Mouse (Mus musculus) CH12.LX (cell line): ENCODE measurements around the gene Clspn. TPM values are rescaled to one million over a fixed set of nuclear protein-coding genes. Genes with fewer than 3 reads are reported as not detected.

Experiments used
- DNase-seq: peaks from one replicate; pipeline ENCODE4 v3.0.0-alpha.2; 2013; ENCODE audit errors: extremely low read depth
- H3K27ac ChIP-seq: 2 replicates; pipeline ENCODE4 v1.5.1; 2012; ENCODE audit warnings: low read depth, mild to moderate bottlenecking, control low read depth, moderate library complexity; ENCODE audit not compliant: insufficient read depth
- H3K27me3 ChIP-seq: replicated peaks from 2 replicates; pipeline ENCODE3; 2012; ENCODE audit warnings: inconsistent platforms
- H3K36me3 ChIP-seq, 2 experiments: replicated peaks in 1 of 2; 2 replicates each; pipeline versions ENCODE3 to v1.6.1; 2012; ENCODE audit warnings: inconsistent platforms in 1 of 2, low read length in 1 of 2, mild to moderate bottlenecking in 1 of 2, mixed read lengths in 1 of 2, moderate library complexity in 1 of 2; ENCODE audit not compliant: control insufficient read depth in 1 of 2, insufficient read depth in 1 of 2
- H3K4me1 ChIP-seq, 2 experiments: 2 replicates each; pipeline ENCODE4 v1.6.1; 2012; ENCODE audit warnings: inconsistent platforms in 1 of 2, moderate library complexity in 1 of 2; ENCODE audit not compliant: insufficient read depth in 2 of 2, control insufficient read depth in 1 of 2
- H3K4me2 ChIP-seq: 2 replicates; pipeline ENCODE4 v1.6.1; 2012; ENCODE audit warnings: low read depth, mild to moderate bottlenecking, control low read depth; ENCODE audit not compliant: poor library complexity, insufficient read depth, severe bottlenecking
- H3K4me3 ChIP-seq, 3 experiments: fragments of 150-350 bp in 1 of 3; sonication (generic) in 1 of 3; replicated peaks in 1 of 3; 2 replicates each; pipeline versions ENCODE3 to v1.5.1; 2011 to 2012; ENCODE audit warnings: low read depth in 2 of 3, low read length in 2 of 3, mild to moderate bottlenecking in 2 of 3, moderate library complexity in 2 of 3, control low read depth in 1 of 3, improper control_type of control experiment in 1 of 3, inconsistent platforms in 1 of 3, mixed read lengths in 1 of 3; ENCODE audit not compliant: poor library complexity in 1 of 3
- H3K79me2 ChIP-seq: replicated peaks from 2 replicates; pipeline ENCODE4 v1.6.1; 2012; ENCODE audit warnings: mild to moderate bottlenecking, moderate library complexity; ENCODE audit not compliant: control insufficient read depth, poor library complexity, insufficient read depth, severe bottlenecking; ENCODE audit errors: extremely low read depth
- H3K9ac ChIP-seq: 2 replicates; pipeline ENCODE4 v1.6.1; 2012; ENCODE audit warnings: low read depth, mild to moderate bottlenecking, control low read depth, moderate library complexity; ENCODE audit not compliant: insufficient read depth
- H3K9me3 ChIP-seq: replicated peaks from 2 replicates; pipeline ENCODE3; 2012; ENCODE audit warnings: low read length, inconsistent platforms, mixed read lengths
- BHLHE40 ChIP-seq: IDR thresholded peaks from 2 replicates; pipeline ENCODE4 v1.6.1; 2011; ENCODE audit warnings: mild to moderate bottlenecking, low read depth, low read length, improper control_type of control experiment
- CHD1 ChIP-seq: IDR thresholded peaks from 2 replicates; pipeline ENCODE4 v1.6.1; 2012; ENCODE audit warnings: low read depth, low read length, improper control_type of control experiment, inconsistent platforms
- CHD2 ChIP-seq: IDR thresholded peaks from 2 replicates; pipeline ENCODE4 v1.6.1; 2011; ENCODE audit warnings: low read length, improper control_type of control experiment
- CTCF ChIP-seq, 2 experiments: IDR thresholded peaks in 1 of 2; conservative IDR thresholded peaks in 1 of 2; 2 replicates each; pipeline ENCODE4 v1.5.1; 2011 to 2012; ENCODE audit warnings: low read depth in 2 of 2, low read length in 2 of 2, improper control_type of control experiment in 1 of 2, inconsistent platforms in 1 of 2, mild to moderate bottlenecking in 1 of 2, moderate library complexity in 1 of 2
- E2F4 ChIP-seq: IDR thresholded peaks from 2 replicates; pipeline ENCODE4 v1.6.1; 2011; ENCODE audit warnings: low read depth, low read length, improper control_type of control experiment; ENCODE audit not compliant: insufficient replicate concordance
- EP300 ChIP-seq: IDR thresholded peaks from 2 replicates; pipeline ENCODE4 v1.6.1; 2011; ENCODE audit warnings: low read length, improper control_type of control experiment
- GABPA ChIP-seq: IDR thresholded peaks from 2 replicates; pipeline ENCODE4 v1.6.1; 2012; ENCODE audit warnings: low read depth, low read length, improper control_type of control experiment, inconsistent platforms; ENCODE audit not compliant: insufficient replicate concordance
- IRF4 ChIP-seq: IDR thresholded peaks from 2 replicates; pipeline ENCODE4 v1.6.1; 2014; ENCODE audit warnings: low read depth, mild to moderate bottlenecking, inconsistent platforms, low read length, improper control_type of control experiment
- JUND ChIP-seq: conservative IDR thresholded peaks from 2 replicates; pipeline ENCODE4 v1.6.1; 2011; ENCODE audit warnings: low read depth, low read length, improper control_type of control experiment
- KAT2A ChIP-seq: IDR thresholded peaks from 2 replicates; pipeline ENCODE4 v1.6.1; 2012; ENCODE audit warnings: low read length, improper control_type of control experiment, inconsistent platforms; ENCODE audit not compliant: insufficient replicate concordance
- MAFK ChIP-seq: IDR thresholded peaks from 2 replicates; pipeline ENCODE4 v1.6.1; 2011; ENCODE audit warnings: low read length, improper control_type of control experiment; ENCODE audit not compliant: insufficient replicate concordance
- MAX ChIP-seq: IDR thresholded peaks from 2 replicates; pipeline ENCODE4 v1.6.1; 2011; ENCODE audit warnings: low read length, improper control_type of control experiment
- MEF2A ChIP-seq: IDR thresholded peaks from 2 replicates; pipeline ENCODE4 v1.6.1; 2014; ENCODE audit warnings: low read depth, mild to moderate bottlenecking, inconsistent platforms, low read length, improper control_type of control experiment, borderline replicate concordance
- MXI1 ChIP-seq: IDR thresholded peaks from 2 replicates; pipeline ENCODE4 v1.6.1; 2011; ENCODE audit warnings: mild to moderate bottlenecking, low read depth, low read length, improper control_type of control experiment
- MYC ChIP-seq: IDR thresholded peaks from 2 replicates; pipeline ENCODE4 v1.6.1; 2011; ENCODE audit warnings: low read depth, mild to moderate bottlenecking, improper control_type of control experiment, low read length
- NELFE ChIP-seq: IDR thresholded peaks from 2 replicates; pipeline ENCODE4 v1.6.1; 2011; ENCODE audit warnings: low read depth, low read length, improper control_type of control experiment
- NRF1 ChIP-seq: IDR thresholded peaks from 2 replicates; pipeline ENCODE4 v1.6.1; 2014; ENCODE audit warnings: low read depth, mild to moderate bottlenecking, inconsistent platforms, low read length, improper control_type of control experiment, moderate library complexity
- PAX5 ChIP-seq: IDR thresholded peaks from 2 replicates; pipeline ENCODE4 v1.6.1; 2012; ENCODE audit warnings: low read length, inconsistent platforms, mixed read lengths
- POLR2A ChIP-seq: IDR thresholded peaks from 2 replicates; pipeline ENCODE4 v1.6.1; 2011; ENCODE audit warnings: low read depth, mild to moderate bottlenecking, improper control_type of control experiment, low read length
- POLR2AphosphoS2 ChIP-seq: IDR thresholded peaks from 2 replicates; pipeline ENCODE4 v1.6.1; 2011; ENCODE audit warnings: low read depth, low read length, improper control_type of control experiment
- RAD21 ChIP-seq: IDR thresholded peaks from 2 replicates; pipeline ENCODE4 v1.6.1; 2011; ENCODE audit warnings: low read depth, mild to moderate bottlenecking, low read length, improper control_type of control experiment, moderate library complexity
- RCOR1 ChIP-seq: conservative IDR thresholded peaks from 2 replicates; pipeline ENCODE4 v1.6.1; 2012; ENCODE audit warnings: low read depth, mild to moderate bottlenecking, inconsistent platforms, low read length, improper control_type of control experiment
- SIN3A ChIP-seq: IDR thresholded peaks from 2 replicates; pipeline ENCODE4 v1.6.1; 2012; ENCODE audit warnings: low read length, improper control_type of control experiment, inconsistent platforms
- TBP ChIP-seq: conservative IDR thresholded peaks from 2 replicates; pipeline ENCODE4 v1.6.1; 2011; ENCODE audit warnings: low read depth, low read length, improper control_type of control experiment
- TCF12 ChIP-seq: IDR thresholded peaks from 2 replicates; pipeline ENCODE4 v1.6.1; 2014; ENCODE audit warnings: low read depth, mild to moderate bottlenecking, inconsistent platforms, low read length, improper control_type of control experiment
- UBTF ChIP-seq: IDR thresholded peaks from 2 replicates; pipeline ENCODE4 v1.6.1; 2012; ENCODE audit warnings: low read depth, mild to moderate bottlenecking, inconsistent platforms, low read length, improper control_type of control experiment, moderate library complexity
- USF2 ChIP-seq: conservative IDR thresholded peaks from 2 replicates; pipeline ENCODE4 v1.6.1; 2011; ENCODE audit warnings: low read depth, low read length, improper control_type of control experiment
- ZC3H11A ChIP-seq: IDR thresholded peaks from 2 replicates; pipeline ENCODE4 v1.6.1; 2012; ENCODE audit warnings: low read depth, mild to moderate bottlenecking, inconsistent platforms, low read length, improper control_type of control experiment
- ZKSCAN1 ChIP-seq: IDR thresholded peaks from 2 replicates; pipeline ENCODE4 v1.6.1; 2012; ENCODE audit warnings: low read depth, inconsistent platforms, low read length, improper control_type of control experiment, borderline replicate concordance
- ZMIZ1 ChIP-seq: IDR thresholded peaks from 2 replicates; pipeline ENCODE4 v1.6.1; 2012; ENCODE audit warnings: low read depth, mild to moderate bottlenecking, inconsistent platforms, low read length, improper control_type of control experiment
- ZNF384 ChIP-seq: IDR thresholded peaks from 2 replicates; pipeline ENCODE4 v1.6.1; 2012; ENCODE audit warnings: low read depth, low read length, improper control_type of control experiment, inconsistent platforms
- dilution Hi-C: fragments of 300-500 bp; cut with MboI; formaldehyde crosslinking; loops from 2 replicates; pipeline ENCODE4 v1.14.3; 2020; ENCODE audit warnings: low sequenced_read_pairs; ENCODE audit not compliant: extremely low pct_unique_long_range_greater_than_20kb, extremely low pct_ligation_motif_present
- in situ Hi-C: fragments of 300-500 bp; cut with MboI; formaldehyde crosslinking; loops from 3 replicates; pipeline ENCODE4 v1.14.3; 2019; ENCODE audit warnings: low sequenced_read_pairs, low pct_ligation_motif_present, low pct_unique_long_range_greater_than_20kb, mixed read lengths
- polyA plus RNA-seq: library from polyadenylated mRNA; unstranded; fragments of >175 nt; gene quantifications from 2 replicates; pipeline ENCODE4 v1.2.1, GENCODE M21; 2012; ENCODE audit warnings: low read depth; ENCODE audit not compliant: insufficient read length
- total RNA-seq, 2 experiments: library from RNA; depleted of rRNA; stranded (reverse); fragments of 300-350 nt in 1 of 2; fragments of >200 nt in 1 of 2; gene quantifications; 2 replicates each; pipeline ENCODE4 v1.2.3; 2012 to 2014

Gene Clspn
- total and polyA plus RNA-seq, 3 experiments = 25.5 to 90.0 (median 34.9) TPM

- dilution Hi-C loops = no loop called here
- in situ Hi-C loops = loop anchor here (10.0 kb wide), 2 partner anchors 113 to 243 kb away; no protein-coding TSS in a partner anchor
- Histone ChIP-seq H3K27ac (no peak overlapping the region), H3K79me2 (no peaks in the 10 kb centered on the region), H3K27me3 (no peaks in the 10 kb centered on the region), H3K36me3 (peaks cover 0 to 3% of the 10 kb centered on the region in 2 experiments), H3K4me3 (no peak overlapping the region), H3K4me2 (no peak overlapping the region), H3K4me1 (peaks cover 0 to 14% of the 10 kb centered on the region in 2 experiments; a peak in 2 of 4 replicates), H3K9ac (no peak overlapping the region), H3K9me3 (no peaks in the 10 kb centered on the region)
- no peak for TF ChIP-seq EP300
- no peak for TF ChIP-seq JUND
- no peak for TF ChIP-seq POLR2A
- TF ChIP-seq MYC = no peak
- no peak for TF ChIP-seq POLR2AphosphoS2
- TF ChIP-seq CTCF (conservative IDR thresholded peaks at IDR 0.05 in 1 of 2, IDR thresholded peaks at IDR 0.05 in 1 of 2; ENCODE audit: low read depth in 2 of 2, low read length in 2 of 2) = no peak
- TF ChIP-seq NELFE = no peak
- no peak for TF ChIP-seq KAT2A
- TF ChIP-seq MAFK = no peak
- TF ChIP-seq NRF1 = no peak
- no peak for TF ChIP-seq E2F4
- no peak for TF ChIP-seq ZNF384
- TF ChIP-seq USF2 = no peak
- TF ChIP-seq MAX = no peak
- TF ChIP-seq BHLHE40 = no peak
- TF ChIP-seq IRF4 = no peak
- TF ChIP-seq GABPA = no peak
- TF ChIP-seq RAD21 = no peak
- TF ChIP-seq SIN3A = no peak
- TF ChIP-seq ZC3H11A = no peak
- DNase-seq = no peak
Observed at GRCm38 (mm10) chr4:126601597-126602444, 45.1 kb downstream of the Clspn start.

- Histone ChIP-seq H3K9me3 (no peaks in the 10 kb centered on the region), H3K79me2 (no peaks in the 10 kb centered on the region), H3K4me2 (no peak overlapping the region), H3K27ac (no peak overlapping the region), H3K9ac (no peak overlapping the region), H3K4me1 (peaks cover 0 to 14% of the 10 kb centered on the region in 2 experiments; a peak in 2 of 4 replicates), H3K4me3 (no peak overlapping the region), H3K36me3 (peaks cover 0 to 2% of the 10 kb centered on the region in 2 experiments), H3K27me3 (no peaks in the 10 kb centered on the region)
- no peak for DNase-seq
- no peak for TF ChIP-seq SIN3A
- TF ChIP-seq MAX = no peak
- TF ChIP-seq ZKSCAN1 = no peak
- TF ChIP-seq MXI1 = no peak
- TF ChIP-seq E2F4 = no peak
- TF ChIP-seq CHD1 = no peak
- TF ChIP-seq NRF1 = no peak
- TF ChIP-seq TCF12 = no peak
- no peak for TF ChIP-seq RCOR1
- no peak for TF ChIP-seq TBP
- no peak for TF ChIP-seq UBTF
- TF ChIP-seq MEF2A = no peak
- no peak for TF ChIP-seq MYC
- TF ChIP-seq BHLHE40 = no peak
- no peak for TF ChIP-seq USF2
- no peak for TF ChIP-seq GABPA
- no peak for TF ChIP-seq ZMIZ1
- TF ChIP-seq POLR2AphosphoS2 = no peak
- TF ChIP-seq PAX5 = no peak
- no peak for TF ChIP-seq CHD2
- dilution Hi-C loops = no loop called here
- in situ Hi-C loops = loop anchor here (10.0 kb wide), 2 partner anchors 112 to 242 kb away; no protein-coding TSS in a partner anchor
Observed at GRCm38 (mm10) chr4:126602445-126602762, 45.7 kb downstream of the Clspn start.
